Mouse (Mus musculus) neural tube, embryonic 14.5 days (tissue): Measurements from ENCODE around the gene Olfr1020. TPM values are rescaled to one million over a fixed set of nuclear protein-coding genes. Genes with fewer than 3 reads are reported as not detected.

Experiments
- ATAC-seq: fragments of 200-750 bp; cut with Nextera tagmentation; 2 replicates; pipeline ENCODE4 v1.8.0; 2017; ENCODE audit warnings: low read depth, mild to moderate bottlenecking, moderate TSS enrichment, moderate library complexity
- H3K27ac ChIP-seq: fragments of 300-500 bp; sonication (generic); 2 replicates; pipeline ENCODE4 v1.5.1; 2014; ENCODE audit warnings: low read depth, mild to moderate bottlenecking, control low read depth, low read length, moderate library complexity, mixed read lengths
- H3K27me3 ChIP-seq: fragments of 300-500 bp; sonication (generic); 2 replicates; pipeline ENCODE4 v1.6.1; 2014; ENCODE audit warnings: low read length; ENCODE audit not compliant: control insufficient read depth, insufficient read depth
- H3K36me3 ChIP-seq: fragments of 300-500 bp; sonication (generic); 2 replicates; pipeline ENCODE4 v1.6.1; 2014; ENCODE audit warnings: low read length, mixed read lengths; ENCODE audit not compliant: control insufficient read depth, insufficient read depth
- H3K4me1 ChIP-seq: fragments of 300-500 bp; sonication (generic); 2 replicates; pipeline ENCODE4 v1.6.1; 2014; ENCODE audit warnings: low read length; ENCODE audit not compliant: control insufficient read depth, insufficient read depth
- H3K4me2 ChIP-seq: fragments of 300-500 bp; sonication (generic); 2 replicates; pipeline ENCODE4 v1.6.1; 2014; ENCODE audit warnings: mild to moderate bottlenecking, low read depth, low read length, control low read depth
- H3K4me3 ChIP-seq: fragments of 300-500 bp; sonication (generic); 2 replicates; pipeline ENCODE4 v1.5.1; 2014; ENCODE audit warnings: low read depth, low read length, control low read depth, mixed read lengths
- H3K9ac ChIP-seq: fragments of 300-500 bp; sonication (generic); replicated peaks from 2 replicates; pipeline ENCODE4 v1.6.1; 2014; ENCODE audit warnings: low read depth, mild to moderate bottlenecking, control low read depth, low read length, mixed read lengths
- H3K9me3 ChIP-seq: fragments of 300-500 bp; sonication (generic); 2 replicates; pipeline ENCODE4 v1.6.1; 2016; ENCODE audit warnings: low read length; ENCODE audit not compliant: control insufficient read depth
- WGBS: fragments of 180-500 bp; shearing (Covaris S2); extraction: QIAGEN DNeasy Blood & Tissue Kit; methylation state at CpG from one replicate; pipeline ENCODE4 v1.1.7; 2014; 5-methylcytosine and 5-hydroxymethylcytosine counted together
- polyA plus RNA-seq: library from polyadenylated mRNA; unstranded; fragments of >200 nt; fragmentation: Nextera tagmentation; extraction: Ambion mirVana; gene quantifications from 2 replicates; pipeline ENCODE4 v1.2.1, GENCODE M21; 2014

The Olfr1020 gene
- not detected in 2 replicates for polyA plus RNA-seq

DNA sequence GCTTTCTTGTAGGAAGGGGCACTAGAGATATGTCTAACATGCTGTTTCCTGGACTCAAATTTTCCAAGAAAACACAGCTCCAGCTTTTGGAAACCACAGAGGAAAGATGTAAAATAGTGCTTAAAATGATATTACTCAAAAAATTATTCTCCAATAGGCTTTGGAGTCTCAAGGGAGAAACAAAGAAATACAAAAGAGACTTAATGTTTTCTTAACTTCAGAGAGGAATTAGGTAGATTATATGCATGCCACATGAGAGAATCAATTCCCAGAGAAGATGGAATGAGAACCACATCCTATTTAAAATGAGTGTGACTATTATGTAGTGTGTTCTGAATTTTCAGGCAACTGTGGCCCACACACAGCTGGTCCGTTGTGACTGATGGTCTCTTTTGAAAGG lies at the start of gene Olfr1020:
Gene Olfr1020, plus strand, starts transcription at position 301 of the 400 bp plus-strand sequence.
- H3K9me3 ChIP-seq: no peaks in the 10 kb centered on the region
- 83% methylated on average over 1 of the region's 1 CpGs for WGBS
- no peaks in the 10 kb centered on the region for H3K27me3 ChIP-seq
- no peaks in the 10 kb centered on the region for H3K4me1 ChIP-seq
- no peak within 1 kb of the TSS for H3K9ac ChIP-seq
- H3K4me3 ChIP-seq: no peak within 1 kb of the TSS
- H3K27ac ChIP-seq: no peak within 1 kb of the TSS
- no peak within 1 kb of the TSS for H3K4me2 ChIP-seq
- ATAC-seq: no peak
- H3K36me3 ChIP-seq: no peaks in the 10 kb centered on the region

DNA sequence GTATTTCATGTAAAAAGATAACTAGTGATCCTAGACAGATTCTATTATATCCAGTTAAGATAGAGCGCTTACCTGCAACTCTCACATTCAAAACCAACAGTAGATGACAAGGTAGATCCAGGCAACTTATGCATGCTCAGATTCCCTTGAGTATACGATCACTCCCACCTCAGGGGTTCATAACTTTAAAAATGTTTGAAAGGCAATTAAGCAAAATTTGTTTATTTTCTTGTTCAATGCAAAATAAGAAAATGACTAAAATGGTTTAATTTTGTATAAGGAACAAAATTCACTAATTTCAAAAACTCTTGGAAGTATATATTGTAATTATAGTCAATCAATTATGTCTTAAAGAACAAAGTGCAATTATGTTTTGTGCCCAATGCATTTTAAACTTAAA lies 44.4 kb upstream of the Olfr1020 start, which contains the start of gene Olfr1016:
Gene Olfr1016, minus strand, starts transcription at position 101 of the 400 bp plus-strand sequence.
- Histone ChIP-seq H3K9me3 (no peaks in the 10 kb centered on the region), H3K4me3 (no peak within 1 kb of the TSS), H3K27me3 (no peaks in the 10 kb centered on the region), H3K9ac (no peak within 1 kb of the TSS), H3K36me3 (no peaks in the 10 kb centered on the region), H3K4me1 (no peaks in the 10 kb centered on the region), H3K4me2 (no peak within 1 kb of the TSS), H3K27ac (no peak within 1 kb of the TSS)
- WGBS: 95% methylated on average over 2 of the region's 2 CpGs
- no peak for ATAC-seq

DNA sequence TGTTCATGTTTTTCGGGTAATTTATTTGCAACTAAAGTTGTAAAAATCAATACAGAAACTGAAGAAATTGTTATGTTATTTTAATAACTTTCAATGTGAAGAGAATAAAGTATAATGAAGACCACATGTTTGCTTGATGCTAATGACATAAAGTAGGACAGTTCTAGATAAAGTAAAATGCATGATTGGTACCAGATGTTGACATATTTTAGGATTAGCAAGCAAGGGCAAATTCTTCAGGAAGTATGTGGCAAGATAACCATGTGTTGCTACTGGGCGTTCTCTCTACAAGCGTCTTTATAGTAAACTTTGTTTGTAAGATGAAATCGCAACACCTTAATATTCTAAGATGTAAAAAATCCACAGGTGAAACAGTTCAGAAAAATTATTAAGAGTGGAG lies 42.3 kb upstream of the Olfr1020 start:
- Histone ChIP-seq H3K4me2 (no peak overlapping the region), H3K4me1 (no peaks in the 10 kb centered on the region), H3K27me3 (no peaks in the 10 kb centered on the region), H3K4me3 (no peak overlapping the region), H3K27ac (no peak overlapping the region), H3K9me3 (no peaks in the 10 kb centered on the region), H3K36me3 (no peaks in the 10 kb centered on the region), H3K9ac (no peak overlapping the region)
- ATAC-seq: no peak
- WGBS: 87% methylated on average over 4 of the region's 4 CpGs

DNA sequence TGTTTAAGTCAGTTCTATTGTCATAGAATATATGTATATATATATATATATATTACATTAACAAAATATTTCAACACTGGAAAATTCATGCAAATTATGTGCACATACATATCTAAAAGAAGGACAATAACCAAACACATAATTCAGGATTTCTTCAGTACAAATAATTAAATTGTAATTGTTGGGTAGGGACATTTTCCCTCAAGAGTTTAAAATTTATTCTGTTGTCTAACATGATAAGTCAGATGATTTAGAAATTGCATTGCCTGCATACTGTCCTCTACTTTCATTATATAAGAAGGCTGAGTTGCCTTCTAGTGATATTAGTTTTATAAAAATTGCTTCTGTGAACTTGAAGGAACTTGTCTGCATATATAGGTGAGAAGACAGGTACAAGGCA lies 28.7 kb upstream of the Olfr1020 start, which contains the start of gene Olfr1018:
Gene Olfr1018, plus strand, starts transcription at position 301 of the 400 bp plus-strand sequence.
- no peaks in the 10 kb centered on the region for H3K9me3 ChIP-seq
- H3K4me3 ChIP-seq: no peak within 1 kb of the TSS
- H3K4me1 ChIP-seq: no peaks in the 10 kb centered on the region
- no peak within 1 kb of the TSS for H3K27ac ChIP-seq
- no peak within 1 kb of the TSS for H3K9ac ChIP-seq
- no peaks in the 10 kb centered on the region for H3K27me3 ChIP-seq
- H3K36me3 ChIP-seq: no peaks in the 10 kb centered on the region
- ATAC-seq: no peak
- no peak within 1 kb of the TSS for H3K4me2 ChIP-seq

DNA sequence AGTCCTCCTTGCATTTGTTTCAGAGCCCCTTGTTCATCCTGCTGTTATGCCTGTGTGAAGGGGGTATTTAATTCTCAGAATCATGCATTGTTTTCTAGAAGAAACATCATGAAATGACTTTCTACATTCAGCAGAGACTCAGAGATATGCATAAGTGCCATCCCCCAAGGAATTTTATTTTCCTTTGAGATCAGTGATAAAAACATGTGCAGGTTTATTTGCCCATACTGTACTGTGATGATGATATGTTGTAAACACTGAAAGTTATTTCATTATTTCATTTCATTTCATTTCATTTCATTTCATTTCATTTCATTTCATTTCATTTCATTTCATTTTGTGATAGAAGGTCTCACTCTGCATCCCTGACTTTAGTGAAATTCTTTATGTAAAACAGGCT lies 1.4 kb upstream of the Olfr1020 start, which contains the start of gene Olfr1019:
Gene Olfr1019, minus strand, starts transcription at position 101 of the 400 bp plus-strand sequence.
- no peaks in the 10 kb centered on the region for H3K4me1 ChIP-seq
- no peak within 1 kb of the TSS for H3K9ac ChIP-seq
- H3K27me3 ChIP-seq: no peaks in the 10 kb centered on the region
- no peak within 1 kb of the TSS for H3K4me3 ChIP-seq
- H3K4me2 ChIP-seq: no peak within 1 kb of the TSS
- no peaks in the 10 kb centered on the region for H3K36me3 ChIP-seq
- H3K9me3 ChIP-seq: no peaks in the 10 kb centered on the region
- H3K27ac ChIP-seq: no peak within 1 kb of the TSS
- no peak for ATAC-seq

DNA sequence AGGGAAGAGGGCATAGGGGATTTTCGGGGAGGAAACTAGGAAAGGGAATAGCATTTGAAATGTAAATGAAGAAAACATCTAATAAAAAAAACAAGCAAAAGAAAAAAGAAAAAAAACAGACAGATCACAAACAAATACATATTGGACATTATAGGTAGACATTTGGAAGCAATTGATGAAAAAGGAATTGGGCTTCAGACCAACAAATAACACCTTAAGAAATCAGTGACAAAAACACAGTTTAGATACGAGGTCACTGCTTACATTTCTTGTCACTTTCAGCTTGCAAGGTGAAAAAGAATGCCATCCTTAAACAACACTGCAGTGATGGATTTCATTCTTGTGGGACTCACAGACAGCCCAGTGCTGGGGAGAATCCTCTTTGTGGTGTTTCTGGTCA lies 21.5 kb downstream of the Olfr1020 start, which contains the start of gene Olfr1022:
Gene Olfr1022, plus strand, starts transcription at position 301 of the 400 bp plus-strand sequence.
- Histone ChIP-seq H3K27me3 (no peaks in the 10 kb centered on the region), H3K9ac (no peak within 1 kb of the TSS), H3K27ac (no peak within 1 kb of the TSS), H3K4me3 (no peak within 1 kb of the TSS), H3K36me3 (no peaks in the 10 kb centered on the region), H3K9me3 (no peaks in the 10 kb centered on the region), H3K4me2 (no peak within 1 kb of the TSS), H3K4me1 (no peaks in the 10 kb centered on the region)
- ATAC-seq: no peak
- WGBS: 72% methylated on average over 2 of the region's 2 CpGs

DNA sequence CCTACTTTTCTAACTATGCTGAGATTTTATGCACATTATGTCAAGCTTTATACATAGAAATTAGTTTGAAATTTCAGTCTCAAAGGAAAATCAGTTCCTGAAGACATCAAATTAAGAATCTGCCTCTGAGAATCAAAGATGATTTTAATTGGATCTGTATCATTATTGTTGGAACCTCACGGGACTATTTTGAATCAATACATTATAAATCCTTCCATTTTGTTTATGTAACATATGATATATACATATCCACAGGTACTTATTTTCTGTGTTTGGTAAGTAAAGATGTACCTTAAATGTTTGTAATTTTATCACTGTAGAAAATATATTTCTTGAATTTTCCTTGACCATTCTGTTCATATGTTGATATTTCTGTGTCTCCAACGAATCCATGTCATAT lies 38.5 kb downstream of the Olfr1020 start, which contains the start of gene Olfr1023:
Gene Olfr1023, plus strand, starts transcription at position 301 of the 400 bp plus-strand sequence.
- ATAC-seq: no peak
- H3K4me2 ChIP-seq: no peak within 1 kb of the TSS
- H3K4me3 ChIP-seq: no peak within 1 kb of the TSS
- no peak within 1 kb of the TSS for H3K27ac ChIP-seq
- WGBS: 72% methylated on average over 2 of the region's 2 CpGs
- H3K27me3 ChIP-seq: no peaks in the 10 kb centered on the region
- H3K9ac ChIP-seq: no peak within 1 kb of the TSS
- no peaks in the 10 kb centered on the region for H3K9me3 ChIP-seq
- H3K36me3 ChIP-seq: no peaks in the 10 kb centered on the region
- no peaks in the 10 kb centered on the region for H3K4me1 ChIP-seq

Other genes with a start within 250 kb of the Olfr1020 start
- not detected in 2 replicates for gene Olfr1000, start 235.1 kb upstream of the Olfr1020 start, polyA plus RNA-seq
- gene Olfr1002, start 196.3 kb upstream of the Olfr1020 start, polyA plus RNA-seq: not detected in 2 replicates
- not detected in 2 replicates for gene Olfr154, start 182.6 kb upstream of the Olfr1020 start, polyA plus RNA-seq
- gene Olfr1006, start 168.3 kb upstream of the Olfr1020 start, polyA plus RNA-seq: not detected in 2 replicates
- gene Olfr1008, start 157.6 kb upstream of the Olfr1020 start, polyA plus RNA-seq: not detected in 2 replicates
- not detected in 2 replicates for gene Olfr1009, start 131.6 kb upstream of the Olfr1020 start, polyA plus RNA-seq
- not detected in 2 replicates for gene Olfr1012, start 84.3 kb upstream of the Olfr1020 start, polyA plus RNA-seq
- not detected in 2 replicates for gene Olfr1013, start 79.9 kb upstream of the Olfr1020 start, polyA plus RNA-seq
- not detected in 2 replicates for gene Olfr1014, start 74.3 kb upstream of the Olfr1020 start, polyA plus RNA-seq
- gene Olfr1015, start 65.0 kb upstream of the Olfr1020 start, polyA plus RNA-seq: not detected in 2 replicates
- gene Olfr1016, start 44.5 kb upstream of the Olfr1020 start, polyA plus RNA-seq: not detected in 2 replicates
- gene Olfr1018, start 28.6 kb upstream of the Olfr1020 start, polyA plus RNA-seq: not detected in 2 replicates
- gene Olfr1019, start 1.5 kb upstream of the Olfr1020 start, polyA plus RNA-seq: not detected in 2 replicates
- gene Olfr1022, start 21.6 kb downstream of the Olfr1020 start, polyA plus RNA-seq: not detected in 2 replicates
- gene Olfr1023, start 38.6 kb downstream of the Olfr1020 start, polyA plus RNA-seq: not detected in 2 replicates
- not detected in 2 replicates for gene Olfr1024, start 58.0 kb downstream of the Olfr1020 start, polyA plus RNA-seq
- not detected in 2 replicates for gene Olfr1025-ps1, start 68.2 kb downstream of the Olfr1020 start, polyA plus RNA-seq
- gene Olfr1026, start 74.5 kb downstream of the Olfr1020 start, polyA plus RNA-seq: not detected in 2 replicates
- not detected in 2 replicates for gene Olfr1028, start 103.4 kb downstream of the Olfr1020 start, polyA plus RNA-seq
- not detected in 2 replicates for gene Olfr1029, start 126.9 kb downstream of the Olfr1020 start, polyA plus RNA-seq
- not detected in 2 replicates for gene Olfr1030, start 132.2 kb downstream of the Olfr1020 start, polyA plus RNA-seq
- not detected in 2 replicates for gene Olfr1031, start 143.3 kb downstream of the Olfr1020 start, polyA plus RNA-seq
- not detected in 2 replicates for gene Olfr1032, start 158.5 kb downstream of the Olfr1020 start, polyA plus RNA-seq
- not detected in 2 replicates for gene Olfr1033, start 173.6 kb downstream of the Olfr1020 start, polyA plus RNA-seq
- gene Olfr1034, start 198.8 kb downstream of the Olfr1020 start, polyA plus RNA-seq: not detected in 2 replicates
- gene Olfr1036, start 227.0 kb downstream of the Olfr1020 start, polyA plus RNA-seq: not detected in 2 replicates
- gene Olfr1037, start 240.4 kb downstream of the Olfr1020 start, polyA plus RNA-seq: not detected in 2 replicates